Mouse (Mus musculus): ENCODE results near the gene Hs3st4.

GRCm38 (mm10) chr7:124270734-124271133, 288.1 kb downstream of the Hs3st4 start:
- TF ChIP-seq EP300 (IDR thresholded peaks at IDR 0.05) (no peak), CTCF (IDR thresholded peaks at IDR 0.05) (no peak)

All from lung, postnatal 0 days (tissue).